Mouse (Mus musculus) limb, embryonic 11.5 days (tissue): ENCODE results near the gene Traip. TPM values are rescaled to one million over a fixed set of nuclear protein-coding genes. Genes with fewer than 3 reads are reported as not detected.

Source experiments
- ATAC-seq: fragments of 200-750 bp; cut with Nextera tagmentation; 2 replicates; pipeline ENCODE4 v1.8.0; 2017; ENCODE audit warnings: low read depth; ENCODE audit not compliant: insufficient number of reproducible peaks, low FRiP score, low TSS enrichment
- DNase-seq: peaks from one replicate; pipeline ENCODE4 v3.0.0-alpha.2; 2015; ENCODE audit warnings: low spot score
- H3K27ac ChIP-seq: fragments of 300-500 bp; sonication (generic); replicated peaks from 2 replicates; pipeline ENCODE4 v1.5.1; 2014; ENCODE audit warnings: low read depth, mild to moderate bottlenecking, low read length
- H3K27me3 ChIP-seq: fragments of 300-500 bp; sonication (generic); 2 replicates; pipeline ENCODE4 v1.6.1; 2014; ENCODE audit warnings: mild to moderate bottlenecking, low read length, mixed read lengths; ENCODE audit not compliant: control insufficient read depth, insufficient read depth
- H3K36me3 ChIP-seq: fragments of 300-500 bp; sonication (generic); 2 replicates; pipeline ENCODE4 v1.6.1; 2014; ENCODE audit warnings: mild to moderate bottlenecking, low read length, moderate library complexity, mixed read lengths; ENCODE audit not compliant: control insufficient read depth, insufficient read depth
- H3K4me1 ChIP-seq: fragments of 300-500 bp; sonication (generic); 2 replicates; pipeline ENCODE4 v1.6.1; 2014; ENCODE audit warnings: low read length, mixed read lengths; ENCODE audit not compliant: control insufficient read depth, insufficient read depth
- H3K4me2 ChIP-seq: fragments of 300-500 bp; sonication (generic); 2 replicates; pipeline ENCODE4 v1.6.1; 2014; ENCODE audit warnings: low read depth, mild to moderate bottlenecking, moderate library complexity; ENCODE audit not compliant: severe bottlenecking
- H3K4me3 ChIP-seq: fragments of 300-500 bp; sonication (generic); 2 replicates; pipeline ENCODE4 v1.5.1; 2014; ENCODE audit warnings: low read depth, low read length
- H3K9ac ChIP-seq: fragments of 300-500 bp; sonication (generic); 2 replicates; pipeline ENCODE4 v1.6.1; 2014; ENCODE audit warnings: mild to moderate bottlenecking, low read length
- H3K9me3 ChIP-seq: fragments of 300-500 bp; sonication (generic); 2 replicates; pipeline ENCODE4 v1.6.1; 2016; ENCODE audit warnings: low read length; ENCODE audit not compliant: control insufficient read depth
- WGBS: fragments of 180-500 bp; shearing (Covaris S2); extraction: QIAGEN DNeasy Blood & Tissue Kit; methylation state at CpG from one replicate; pipeline ENCODE4 v1.1.7; 2014; 5-methylcytosine and 5-hydroxymethylcytosine counted together
- polyA plus RNA-seq: library from polyadenylated mRNA; unstranded; fragments of >200 nt; fragmentation: Nextera tagmentation; extraction: Ambion mirVana; gene quantifications from 2 replicates; pipeline ENCODE4 v1.2.1, GENCODE M21; 2014

The Traip gene
- polyA plus RNA-seq, 1 experiment from 2014 or later, result 41.4 TPM

DNA sequence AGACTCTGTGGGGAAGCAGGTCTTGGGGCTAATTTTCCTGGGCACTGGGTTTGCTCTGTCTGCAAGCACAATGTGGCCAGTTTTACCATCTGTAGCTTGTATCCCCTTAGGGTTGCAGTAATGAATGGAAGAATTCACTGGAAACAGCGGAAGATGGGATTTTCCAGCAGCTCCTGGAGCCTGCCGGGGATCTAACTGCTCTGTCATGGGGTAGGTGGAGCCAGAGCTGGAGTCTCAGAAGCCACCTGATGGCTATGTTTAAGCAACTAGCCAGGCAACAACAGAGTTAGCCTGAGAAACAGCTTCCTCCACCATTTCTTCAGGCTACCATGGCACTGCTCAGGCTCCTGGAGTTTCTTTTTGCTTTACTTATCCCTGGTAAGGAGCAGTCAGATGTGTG, 42.3 kb downstream of the Traip start, which contains the start of gene Cdhr4:
Gene Cdhr4, plus strand, starts transcription at position 301 of the 400 bp plus-strand sequence.
- Histone ChIP-seq H3K27me3 (no peaks in the 10 kb centered on the region), H3K4me3 (no peak within 1 kb of the TSS), H3K27ac (0 out of 2 replicates have a peak within 1 kb of the TSS, but pooled peaks have one; percentile 21), H3K4me1 (peaks cover 3% of the 10 kb centered on the region; the same call in 1 of the 2 replicates), H3K9ac (0 out of 2 replicates have a peak within 1 kb of the TSS, but pooled peaks have one; percentile 7), H3K4me2 (no peak within 1 kb of the TSS), H3K36me3 (no peaks in the 10 kb centered on the region), H3K9me3 (no peaks in the 10 kb centered on the region)
- ATAC-seq, result no peak
- no peak for DNase-seq
- 63% methylated on average over 2 of the region's 2 CpGs for WGBS

DNA sequence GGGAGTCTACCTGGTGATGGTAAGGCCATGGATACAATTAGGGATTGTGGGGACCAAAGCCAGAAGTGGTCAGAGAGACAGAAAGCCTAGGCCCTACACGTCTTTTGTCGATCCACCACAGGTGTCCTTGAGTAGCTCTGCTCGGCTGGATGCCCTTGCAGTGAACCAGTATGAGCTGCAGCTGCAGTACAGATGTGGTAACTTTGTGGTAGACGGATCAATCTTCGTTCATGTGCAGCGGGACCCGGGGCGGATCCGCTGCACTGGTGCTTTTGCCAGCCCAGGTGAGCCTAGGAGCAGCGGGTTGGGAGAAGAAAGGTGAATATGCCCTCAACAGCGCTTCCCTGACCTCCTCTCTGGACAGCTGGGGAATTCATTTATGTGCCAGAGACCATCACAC, 43.1 kb downstream of the Traip start:
- ATAC-seq (no peak), DNase-seq (no peak)
- H3K36me3 ChIP-seq, result no peaks in the 10 kb centered on the region
- H3K27me3 ChIP-seq, result no peaks in the 10 kb centered on the region
- H3K4me2 ChIP-seq, result no peak overlapping the region
- WGBS, result 83% methylated on average over 11 of the region's 11 CpGs
- no peak overlapping the region for H3K27ac ChIP-seq
- H3K4me3 ChIP-seq, result no peak overlapping the region
- no peaks in the 10 kb centered on the region for H3K9me3 ChIP-seq
- H3K4me1 ChIP-seq, result 0 out of 2 replicates have a peak, but pooled peaks cover under 1% of the 10 kb centered on the region
- H3K9ac ChIP-seq, result no peak overlapping the region

DNA sequence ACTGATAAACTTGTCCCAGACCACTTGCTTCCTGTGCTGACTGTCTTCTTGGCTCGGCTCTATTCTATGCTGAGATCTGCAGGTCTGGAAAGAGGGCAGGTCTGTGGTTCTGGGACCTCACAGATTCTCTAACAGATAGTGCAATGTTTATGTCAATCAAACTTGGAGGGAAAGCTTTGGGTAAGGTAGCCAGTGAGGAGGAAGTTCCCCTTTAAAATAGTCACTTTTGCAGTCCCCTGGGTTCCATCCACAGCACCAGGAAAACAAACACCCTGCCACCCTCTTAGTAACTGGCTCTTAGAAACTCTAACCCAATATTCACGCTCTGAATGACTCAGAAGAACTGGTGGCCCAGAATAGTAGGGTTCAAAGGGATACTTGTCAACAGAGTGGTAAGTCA, 44.5 kb downstream of the Traip start:
- Histone ChIP-seq H3K9ac (no peak overlapping the region), H3K4me2 (no peak overlapping the region), H3K27ac (no peak overlapping the region), H3K27me3 (no peaks in the 10 kb centered on the region), H3K4me3 (no peak overlapping the region), H3K9me3 (no peaks in the 10 kb centered on the region), H3K36me3 (no peaks in the 10 kb centered on the region), H3K4me1 (no peaks in the 10 kb centered on the region)
- WGBS, result 59% methylated on average over 2 of the region's 2 CpGs
- ATAC-seq, result no peak
- no peak for DNase-seq

DNA sequence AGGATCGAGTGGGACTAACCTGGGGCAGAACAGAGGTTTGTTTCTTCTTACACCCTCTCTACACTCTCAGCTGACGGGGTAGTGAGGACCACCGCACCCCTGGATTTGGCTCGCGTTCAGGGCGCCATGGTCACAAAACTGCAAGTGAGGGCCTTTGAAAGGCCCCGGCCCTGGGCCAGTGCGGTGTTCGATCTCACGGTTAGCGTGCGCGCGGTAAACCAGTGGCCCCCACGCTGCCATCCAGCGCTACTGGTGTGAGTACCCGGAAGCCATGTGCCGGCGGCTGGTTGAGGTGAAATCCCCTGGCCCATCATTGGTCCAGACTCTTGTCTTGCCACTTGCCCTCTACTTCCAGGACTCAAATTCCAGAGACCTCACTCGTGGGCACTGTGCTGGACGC, 45.6 kb downstream of the Traip start:
- Histone ChIP-seq H3K9me3 (no peaks in the 10 kb centered on the region), H3K4me1 (no peaks in the 10 kb centered on the region), H3K27ac (no peak overlapping the region), H3K36me3 (no peaks in the 10 kb centered on the region), H3K4me3 (no peak overlapping the region), H3K27me3 (no peaks in the 10 kb centered on the region), H3K4me2 (no peak overlapping the region), H3K9ac (no peak overlapping the region)
- DNase-seq (no peak), ATAC-seq (no peak)
- WGBS, result 93% methylated on average over 21 of the region's 21 CpGs

DNA sequence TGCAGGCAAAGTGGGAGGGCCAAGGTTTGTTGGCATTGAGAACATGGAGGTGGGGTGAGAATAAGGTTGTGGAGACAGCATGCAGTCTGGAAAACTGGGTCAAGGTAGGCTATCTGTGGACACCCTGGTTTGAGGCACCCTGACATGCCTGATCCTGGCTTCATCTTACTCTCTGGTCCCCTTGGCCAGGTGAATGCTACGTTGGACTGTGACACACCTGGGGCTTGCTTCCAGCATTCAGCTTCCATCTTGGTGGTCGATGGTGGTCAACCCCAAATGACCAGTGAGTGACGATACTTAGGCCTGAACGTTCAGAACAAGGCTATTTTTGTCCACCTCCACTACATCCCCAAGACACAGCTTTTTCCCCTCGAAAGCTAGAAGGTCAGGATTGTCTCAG, 46.1 kb downstream of the Traip start, which contains the start of gene Gm20662:
Gene Gm20662, plus strand, starts transcription at position 301 of the 400 bp plus-strand sequence.
- DNase-seq, result no peak
- no peak within 1 kb of the TSS for H3K4me3 ChIP-seq
- no peak for ATAC-seq
- no peak within 1 kb of the TSS for H3K27ac ChIP-seq
- H3K4me2 ChIP-seq, result no peak within 1 kb of the TSS
- H3K27me3 ChIP-seq, result no peaks in the 10 kb centered on the region
- H3K36me3 ChIP-seq, result no peaks in the 10 kb centered on the region
- WGBS, result 89% methylated on average over 5 of the region's 5 CpGs
- H3K9ac ChIP-seq, result no peak within 1 kb of the TSS
- H3K9me3 ChIP-seq, result no peaks in the 10 kb centered on the region
- no peaks in the 10 kb centered on the region for H3K4me1 ChIP-seq

DNA sequence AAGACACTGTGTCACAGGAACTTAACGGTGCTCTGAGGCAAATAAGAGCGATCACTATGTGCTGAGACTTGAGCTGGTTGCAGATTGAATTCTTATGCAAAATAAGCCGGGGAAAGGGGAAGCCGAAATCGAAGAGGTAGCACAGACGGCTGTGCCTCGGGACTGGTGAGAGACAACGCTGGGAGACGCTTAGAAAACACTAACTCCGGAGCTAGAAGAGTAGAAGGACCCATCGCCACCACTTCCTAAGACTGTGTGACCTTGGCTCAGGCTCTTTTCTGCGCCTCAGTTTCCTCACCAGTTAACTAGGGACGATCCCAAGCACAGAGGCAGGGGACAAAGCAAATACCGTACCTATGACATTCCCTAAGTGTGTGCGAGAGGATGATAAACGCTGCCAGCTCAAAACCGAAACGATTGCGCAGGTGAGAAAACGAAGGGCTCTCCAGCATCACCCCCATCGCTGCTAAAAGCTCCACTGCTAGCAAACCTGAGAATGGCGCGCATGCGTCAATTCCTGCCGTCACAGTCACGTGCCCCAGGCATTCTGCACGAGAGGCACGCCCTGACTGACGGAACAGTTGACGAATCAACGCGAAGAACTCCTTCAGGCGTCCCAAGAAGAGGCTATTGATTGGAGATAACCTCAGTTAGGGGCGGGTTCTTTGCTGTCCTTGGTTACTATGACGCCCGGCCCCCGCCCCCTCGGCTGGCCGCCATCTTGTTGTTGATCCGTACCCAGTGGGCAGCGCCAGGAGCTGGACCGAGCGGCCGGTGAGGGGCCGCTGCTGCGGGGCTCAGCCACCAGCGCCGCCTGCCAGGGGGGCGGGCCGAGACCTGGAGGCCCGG, 52.2 kb downstream of the Traip start, which contains the start of gene Ip6k1:
Gene Ip6k1, plus strand, starts transcription at position 580 of the 849 bp plus-strand sequence.
- under 1% methylated on average over 48 of the region's 51 CpGs for WGBS
- DNase-seq (peak; percentile 100), ATAC-seq (peak; percentile 99)
- Histone ChIP-seq H3K4me3 (peak within 1 kb of the TSS; percentile 93), H3K4me2 (peak within 1 kb of the TSS; percentile 59), H3K27ac (peak within 1 kb of the TSS; percentile 32; the same call in 1 of the 2 replicates), H3K27me3 (no peaks in the 10 kb centered on the region), H3K36me3 (no peaks in the 10 kb centered on the region), H3K4me1 (peaks cover 7% of the 10 kb centered on the region; the same call in 1 of the 2 replicates), H3K9me3 (no peaks in the 10 kb centered on the region), H3K9ac (peak within 1 kb of the TSS; percentile 85)

DNA sequence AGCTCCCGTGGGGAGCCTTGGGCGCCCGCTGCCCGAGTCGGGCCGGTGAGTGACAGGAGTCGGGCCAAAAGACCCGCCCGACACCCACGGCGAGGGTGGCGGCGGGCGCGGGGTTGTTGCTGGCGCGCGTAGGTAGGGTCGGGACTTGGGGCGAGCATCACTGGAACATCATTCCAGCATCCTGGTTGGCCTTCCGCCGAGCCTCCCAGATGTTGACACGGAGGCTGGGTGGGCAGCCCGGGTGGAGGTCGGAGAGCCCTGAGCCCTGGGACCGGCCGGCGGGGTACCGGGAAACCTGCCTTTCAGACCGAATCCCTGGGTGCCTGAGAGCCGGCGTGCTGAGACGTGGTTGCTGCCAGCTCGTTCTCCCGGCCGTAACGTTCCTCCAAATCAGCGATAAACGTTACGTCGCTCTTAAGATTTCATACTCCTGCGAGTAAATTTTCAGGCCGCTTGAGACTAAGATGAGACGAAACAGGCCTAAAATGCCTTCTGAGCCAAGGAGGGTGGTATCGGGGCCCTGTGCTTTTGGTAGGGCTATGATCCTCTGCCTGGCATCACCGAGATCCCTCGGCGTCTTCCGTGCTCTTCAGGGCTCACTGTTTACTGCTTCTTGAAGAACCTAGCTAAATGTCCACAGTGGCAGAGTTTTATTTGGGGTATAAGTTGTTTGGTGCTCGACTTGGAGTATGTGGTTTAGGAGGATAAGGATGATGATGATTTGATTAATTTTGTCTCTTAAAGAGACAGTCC, 53.0 kb downstream of the Traip start:
- no peak for ATAC-seq
- WGBS, result under 1% methylated on average over 48 of the region's 50 CpGs
- Histone ChIP-seq H3K27me3 (no peaks in the 10 kb centered on the region), H3K4me1 (peaks cover 7% of the 10 kb centered on the region; the same call in 1 of the 2 replicates), H3K4me2 (peak overlapping the region; percentile 55), H3K9ac (peak overlapping the region; percentile 85), H3K36me3 (no peaks in the 10 kb centered on the region), H3K9me3 (no peaks in the 10 kb centered on the region), H3K27ac (peak overlapping the region; percentile 32; the same call in 1 of the 2 replicates), H3K4me3 (peak overlapping the region; percentile 93)
- no peak for DNase-seq

DNA sequence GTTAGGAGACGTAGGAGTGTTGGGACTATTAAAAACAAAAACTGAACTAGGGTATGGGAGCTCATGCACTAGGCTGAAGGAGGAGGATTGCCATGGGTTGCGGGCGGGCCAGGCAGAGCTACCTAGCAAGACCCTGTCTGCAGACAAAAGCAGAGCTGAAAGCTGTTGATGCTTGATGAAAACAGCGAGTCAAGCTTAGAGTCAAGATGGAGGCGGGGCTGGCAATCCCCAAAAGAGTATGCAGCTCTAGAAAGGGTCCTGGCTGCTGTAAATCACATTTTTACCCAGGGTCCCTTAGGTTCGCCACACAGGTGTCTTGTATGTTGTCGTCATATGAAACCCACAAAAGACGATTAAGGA, 53.6 kb downstream of the Traip start:
- H3K9me3 ChIP-seq, result no peaks in the 10 kb centered on the region
- peak overlapping the region; percentile 85 for H3K9ac ChIP-seq
- DNase-seq (no peak), ATAC-seq (no peak)
- H3K27me3 ChIP-seq, result no peaks in the 10 kb centered on the region
- 22% methylated on average over 8 of the region's 8 CpGs for WGBS
- H3K27ac ChIP-seq, result 0 out of 2 replicates have a peak overlapping the region, but pooled peaks have one; percentile 32
- peak overlapping the region; percentile 93 for H3K4me3 ChIP-seq
- peaks cover 7% of the 10 kb centered on the region; the same call in 1 of the 2 replicates for H3K4me1 ChIP-seq
- no peaks in the 10 kb centered on the region for H3K36me3 ChIP-seq
- peak overlapping the region; percentile 55 for H3K4me2 ChIP-seq
